Mouse (Mus musculus) embryonic facial prominence, embryonic 15.5 days (tissue): ENCODE data around the gene Ugdh. TPM values are rescaled to one million over a fixed set of nuclear protein-coding genes. Genes with fewer than 3 reads are reported as not detected.
A peak's percentile ranks its signal among the peaks of the same experiment; 100 is the strongest.

Experiments
- ATAC-seq: fragments of 200-750 bp; cut with Nextera tagmentation; 2 replicates; pipeline ENCODE4 v1.8.0; 2017; ENCODE audit warnings: low read depth, moderate TSS enrichment; ENCODE audit not compliant: insufficient number of reproducible peaks, low FRiP score, low TSS enrichment
- H3K27ac ChIP-seq: fragments of 300-500 bp; sonication (generic); replicated peaks from 2 replicates; pipeline ENCODE4 v1.5.1; 2015; ENCODE audit warnings: mild to moderate bottlenecking, inconsistent platforms
- H3K27me3 ChIP-seq: fragments of 300-500 bp; sonication (generic); 2 replicates; pipeline ENCODE4 v1.6.1; 2015; ENCODE audit warnings: inconsistent platforms
- H3K36me3 ChIP-seq: fragments of 300-500 bp; sonication (generic); 2 replicates; pipeline ENCODE4 v1.6.1; 2015; ENCODE audit warnings: mild to moderate bottlenecking, inconsistent platforms
- H3K4me1 ChIP-seq: fragments of 300-500 bp; sonication (generic); 2 replicates; pipeline ENCODE4 v1.6.1; 2015; ENCODE audit warnings: inconsistent platforms
- H3K4me2 ChIP-seq: fragments of 300-500 bp; sonication (generic); replicated peaks from 2 replicates; pipeline ENCODE4 v1.6.1; 2015; ENCODE audit warnings: mild to moderate bottlenecking, inconsistent platforms
- H3K4me3 ChIP-seq: fragments of 300-500 bp; sonication (generic); replicated peaks from 2 replicates; pipeline ENCODE4 v1.5.1; 2015; ENCODE audit warnings: mild to moderate bottlenecking, inconsistent platforms
- H3K9ac ChIP-seq: fragments of 300-500 bp; sonication (generic); 2 replicates; pipeline ENCODE4 v1.6.1; 2015; ENCODE audit warnings: inconsistent platforms
- H3K9me3 ChIP-seq: fragments of 300-500 bp; sonication (generic); replicated peaks from 2 replicates; pipeline ENCODE4 v1.6.1; 2016; ENCODE audit warnings: inconsistent platforms
- WGBS: fragments of 180-500 bp; shearing (Covaris S2); methylation state at CpG from one replicate; pipeline ENCODE4 v1.1.7; 2015; 5-methylcytosine and 5-hydroxymethylcytosine counted together
- polyA plus RNA-seq: library from polyadenylated mRNA; unstranded; fragments of >200 nt; fragmentation: Nextera tagmentation; extraction: Ambion mirVana; gene quantifications from 2 replicates; pipeline ENCODE4 v1.2.1, GENCODE M21; 2015

The Ugdh gene
- polyA plus RNA-seq, 1 experiment from 2014 or later: 125 TPM

DNA sequence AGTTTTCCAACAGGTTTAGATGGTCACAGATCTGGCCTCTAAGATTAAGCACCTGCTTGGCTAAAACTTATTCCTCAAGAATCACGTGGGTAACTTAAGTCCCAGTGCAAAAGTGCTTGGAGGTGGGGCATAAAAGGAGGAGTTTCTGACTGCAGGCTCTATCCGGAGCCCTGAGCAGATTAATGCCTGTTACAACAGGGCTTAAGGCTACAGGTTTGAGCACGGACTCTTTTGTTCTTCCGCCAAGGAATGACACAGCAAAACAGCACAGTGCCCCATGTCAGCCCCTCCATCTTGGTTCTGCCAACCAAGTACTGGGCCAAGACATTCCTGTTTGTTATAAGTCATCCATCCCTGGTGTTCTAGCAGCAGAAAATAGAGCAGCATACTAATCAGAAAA, 7.4 kb downstream of the Ugdh start:
- Histone ChIP-seq H3K9me3 (no peaks in the 10 kb centered on the region), H3K27ac (no peak overlapping the region), H3K36me3 (peaks cover 39% of the 10 kb centered on the region), H3K4me1 (no peaks in the 10 kb centered on the region; the same call in 1 of the 2 replicates), H3K9ac (no peak overlapping the region), H3K27me3 (no peaks in the 10 kb centered on the region), H3K4me3 (no peak overlapping the region), H3K4me2 (no peak overlapping the region)
- 34% methylated on average over 4 of the region's 4 CpGs for WGBS
- no peak for ATAC-seq

GRCm38 (mm10) chr5:65425251-65425650, 10.5 kb downstream of the Ugdh start:
- Histone ChIP-seq H3K27me3 (no peaks in the 10 kb centered on the region), H3K36me3 (peaks cover 67% of the 10 kb centered on the region), H3K4me1 (no peaks in the 10 kb centered on the region), H3K4me3 (no peak overlapping the region), H3K4me2 (no peak overlapping the region), H3K9ac (no peak overlapping the region), H3K27ac (no peak overlapping the region), H3K9me3 (no peaks in the 10 kb centered on the region)
- ATAC-seq: no peak
- 89% methylated on average over 5 of the region's 5 CpGs for WGBS

- H3K4me2 ChIP-seq: no peak overlapping the region
- no peak overlapping the region for H3K27ac ChIP-seq
- ATAC-seq: no peak
- H3K36me3 ChIP-seq: peaks cover 72% of the 10 kb centered on the region
- no peaks in the 10 kb centered on the region for H3K9me3 ChIP-seq
- no peak overlapping the region for H3K9ac ChIP-seq
- 89% methylated on average over 6 of the region's 6 CpGs for WGBS
- H3K4me1 ChIP-seq: no peaks in the 10 kb centered on the region
- H3K4me3 ChIP-seq: no peak overlapping the region
- no peaks in the 10 kb centered on the region for H3K27me3 ChIP-seq
Measured at GRCm38 (mm10) chr5:65424215-65424614, 11.5 kb downstream of the Ugdh start.

GRCm38 (mm10) chr5:65422803-65423202, 12.9 kb downstream of the Ugdh start:
- peaks cover 84% of the 10 kb centered on the region for H3K36me3 ChIP-seq

GRCm38 (mm10) chr5:65420822-65421221, 14.9 kb downstream of the Ugdh start:
- Histone ChIP-seq H3K4me3 (no peak overlapping the region), H3K9me3 (no peaks in the 10 kb centered on the region), H3K4me1 (peaks cover 7% of the 10 kb centered on the region), H3K4me2 (no peak overlapping the region), H3K36me3 (peaks cover 86% of the 10 kb centered on the region), H3K27me3 (no peaks in the 10 kb centered on the region), H3K27ac (no peak overlapping the region), H3K9ac (no peak overlapping the region)
- no peak for ATAC-seq
- WGBS: 75% methylated on average over 6 of the region's 6 CpGs

More at GRCm38 (mm10) chr5:65422803-65423202, 12.9 kb downstream of the Ugdh start:
- WGBS: 91% methylated on average over 8 of the region's 8 CpGs
- Histone ChIP-seq H3K4me1 (no peaks in the 10 kb centered on the region), H3K4me3 (no peak overlapping the region), H3K9me3 (no peaks in the 10 kb centered on the region), H3K27ac (no peak overlapping the region), H3K27me3 (no peaks in the 10 kb centered on the region), H3K9ac (no peak overlapping the region), H3K4me2 (no peak overlapping the region)
- ATAC-seq: no peak

DNA sequence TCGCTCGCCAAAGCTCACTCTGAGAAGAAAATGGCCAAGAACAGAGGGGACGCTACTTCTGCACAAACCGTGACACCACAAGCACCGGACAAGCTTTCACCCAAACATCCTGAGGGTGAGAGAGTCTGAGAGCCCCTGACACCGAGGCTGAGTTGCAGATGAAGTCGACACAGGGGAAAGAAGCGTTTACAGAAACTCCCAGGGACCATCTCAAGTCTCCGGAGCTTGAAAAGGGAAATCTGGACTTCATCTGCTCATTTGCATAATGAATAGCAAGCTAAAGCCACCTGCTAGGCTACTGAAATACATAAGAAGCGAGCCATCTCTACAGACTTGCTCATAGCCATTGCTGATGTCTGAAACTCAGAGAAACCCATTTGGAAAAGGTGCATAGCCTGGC, 16.6 kb downstream of the Ugdh start:
- H3K4me1 ChIP-seq: peaks cover 15% of the 10 kb centered on the region
- H3K9me3 ChIP-seq: no peaks in the 10 kb centered on the region
- H3K27me3 ChIP-seq: no peaks in the 10 kb centered on the region
- no peak overlapping the region for H3K4me3 ChIP-seq
- no peak for ATAC-seq
- H3K4me2 ChIP-seq: no peak overlapping the region
- H3K27ac ChIP-seq: no peak overlapping the region
- 63% methylated on average over 10 of the region's 10 CpGs for WGBS
- no peak overlapping the region for H3K9ac ChIP-seq
- H3K36me3 ChIP-seq: peaks cover 74% of the 10 kb centered on the region

DNA sequence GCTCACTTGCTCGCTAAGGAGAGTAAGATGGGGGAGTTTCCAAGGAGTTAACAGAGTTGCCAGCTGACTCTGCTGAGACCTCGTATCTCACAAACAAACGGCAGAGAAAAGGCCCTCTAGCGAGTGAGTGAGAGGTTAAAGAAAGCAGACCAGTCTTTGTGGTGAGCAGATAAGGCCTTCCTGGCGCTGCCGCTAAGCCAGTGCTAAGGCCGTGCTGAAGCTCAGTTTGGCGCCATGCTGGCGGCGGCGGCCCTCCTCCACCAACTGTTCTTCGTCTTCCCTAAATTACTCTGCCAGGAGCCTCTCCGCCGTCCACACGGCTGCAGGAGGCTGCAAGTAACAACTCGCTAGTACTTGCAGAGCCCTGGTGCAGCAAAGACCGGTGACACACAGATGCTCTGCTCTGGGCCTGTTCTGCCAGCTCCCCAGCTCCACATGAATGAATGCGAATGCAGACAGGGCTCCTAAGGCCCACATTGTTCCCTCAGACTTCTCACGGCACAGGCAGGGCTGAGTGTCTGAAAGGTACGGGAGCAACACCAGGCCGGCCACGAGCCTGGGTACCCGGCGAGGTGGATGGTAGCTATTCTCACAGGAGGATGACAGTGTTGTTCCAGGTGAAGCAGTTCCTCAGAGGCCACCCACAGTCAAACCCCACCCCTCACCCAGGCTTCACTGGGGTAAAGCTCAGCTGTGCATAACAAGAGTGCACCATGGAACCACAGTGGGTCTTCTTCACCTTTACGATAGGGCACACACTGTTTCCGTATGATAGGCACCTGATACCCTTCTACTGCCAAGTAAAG, 19.9 kb downstream of the Ugdh start:
- Histone ChIP-seq H3K4me2 (peak overlapping the region; percentile 17; the same call in 1 of the 2 replicates), H3K4me3 (no peak overlapping the region), H3K36me3 (peaks cover 54% of the 10 kb centered on the region), H3K4me1 (peaks cover 15% of the 10 kb centered on the region), H3K27ac (peak overlapping the region; percentile 83), H3K27me3 (no peaks in the 10 kb centered on the region), H3K9me3 (no peaks in the 10 kb centered on the region), H3K9ac (no peak overlapping the region)
- 21% methylated on average over 26 of the region's 26 CpGs for WGBS
- ATAC-seq: peak; percentile 78

DNA sequence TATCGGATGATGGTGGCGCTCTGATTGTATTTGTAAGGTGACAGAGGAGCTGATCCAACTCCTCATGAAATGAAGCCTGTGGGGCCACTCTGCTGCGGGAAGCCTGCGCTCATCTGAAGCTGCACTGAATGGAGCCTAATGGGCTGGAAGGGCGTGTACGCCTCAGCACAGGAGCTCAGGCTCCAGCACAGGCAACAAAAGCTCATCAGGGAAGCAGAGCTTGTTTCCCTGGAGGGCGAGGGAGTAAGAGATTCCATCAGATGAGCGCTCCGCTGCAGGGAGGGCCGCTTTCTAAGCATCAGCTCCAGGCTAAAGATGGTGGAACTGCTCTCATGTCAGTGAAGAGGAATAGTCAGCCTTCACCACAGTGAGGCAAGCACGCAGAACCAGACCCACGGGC, 27.8 kb downstream of the Ugdh start:
- Histone ChIP-seq H3K36me3 (peaks cover 60% of the 10 kb centered on the region), H3K27me3 (no peaks in the 10 kb centered on the region), H3K9ac (no peak overlapping the region), H3K9me3 (no peaks in the 10 kb centered on the region), H3K4me2 (no peak overlapping the region), H3K4me1 (no peaks in the 10 kb centered on the region), H3K27ac (no peak overlapping the region), H3K4me3 (no peak overlapping the region)
- no peak for ATAC-seq
- WGBS: 40% methylated on average over 12 of the region's 12 CpGs

DNA sequence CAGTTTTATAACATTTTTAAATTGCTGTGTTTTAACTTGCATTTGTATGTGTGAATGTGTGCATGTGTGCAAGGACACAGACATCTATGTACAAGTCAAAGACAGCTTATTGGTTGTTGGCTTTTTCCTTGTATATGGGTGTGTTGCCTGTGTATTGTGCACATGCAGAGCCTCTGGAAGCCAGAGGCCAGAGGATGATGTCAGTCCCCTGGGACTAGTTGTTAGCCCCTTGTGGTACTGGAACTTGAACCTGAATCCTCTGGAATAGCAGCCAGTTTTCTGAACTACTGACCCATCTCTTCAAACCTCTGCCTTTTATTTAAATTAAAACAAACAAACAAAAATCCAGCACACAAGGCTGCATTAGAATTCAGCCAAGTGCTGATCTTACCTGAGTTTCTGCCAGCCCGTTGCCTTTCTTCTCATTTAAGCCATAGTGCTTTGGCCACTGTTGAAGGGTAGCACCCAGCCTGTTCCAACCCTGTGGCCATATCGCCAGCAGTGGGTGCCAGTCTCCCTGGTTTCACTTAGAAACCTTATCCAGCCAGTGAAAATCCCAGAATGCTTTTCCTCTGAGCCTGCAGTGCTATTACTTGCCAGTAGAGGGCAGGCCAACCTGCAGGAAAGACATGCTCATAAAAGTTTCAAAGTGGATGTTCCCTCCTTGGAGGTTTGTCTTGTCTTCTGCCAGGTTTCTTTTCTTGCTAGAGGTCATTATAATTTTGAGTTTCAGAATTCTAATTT, 34.3 kb downstream of the Ugdh start:
- Histone ChIP-seq H3K4me1 (no peaks in the 10 kb centered on the region), H3K4me2 (no peak overlapping the region), H3K9ac (no peak overlapping the region), H3K36me3 (peaks cover 71% of the 10 kb centered on the region), H3K4me3 (no peak overlapping the region), H3K27me3 (no peaks in the 10 kb centered on the region), H3K9me3 (no peaks in the 10 kb centered on the region), H3K27ac (no peak overlapping the region)
- WGBS: 16% methylated on average over 2 of the region's 2 CpGs
- no peak for ATAC-seq

DNA sequence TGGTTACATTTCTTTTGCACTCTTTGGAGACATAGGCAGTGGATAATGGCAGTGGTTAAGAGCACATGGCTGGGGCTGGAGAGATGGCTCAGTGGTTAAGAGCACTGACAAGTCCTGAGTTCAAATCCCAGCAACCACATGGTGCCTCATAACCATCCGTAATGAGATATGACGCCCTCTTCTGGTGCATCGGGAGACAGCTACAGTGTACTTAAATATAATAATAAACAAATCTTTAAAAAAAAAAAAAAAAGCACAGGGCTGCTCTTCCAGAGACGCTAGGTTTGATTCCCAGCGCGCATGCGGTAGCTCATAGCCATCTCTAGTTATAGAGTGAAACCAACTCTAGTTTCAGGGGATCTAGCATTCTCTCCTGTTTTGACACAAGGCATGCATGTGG, 41.3 kb downstream of the Ugdh start:
- Histone ChIP-seq H3K9ac (no peak overlapping the region), H3K4me1 (peaks cover 8% of the 10 kb centered on the region), H3K4me3 (no peak overlapping the region), H3K4me2 (no peak overlapping the region), H3K27me3 (no peaks in the 10 kb centered on the region), H3K9me3 (no peaks in the 10 kb centered on the region), H3K27ac (no peak overlapping the region), H3K36me3 (peaks cover 47% of the 10 kb centered on the region)
- 88% methylated on average over 7 of the region's 7 CpGs for WGBS
- ATAC-seq: no peak

GRCm38 (mm10) chr5:65391753-65392152, 44.0 kb downstream of the Ugdh start:
- Histone ChIP-seq H3K4me1 (peaks cover 16% of the 10 kb centered on the region), H3K27me3 (no peaks in the 10 kb centered on the region), H3K4me2 (peak overlapping the region; percentile 74), H3K4me3 (peak overlapping the region; percentile 97), H3K27ac (peak overlapping the region; percentile 93), H3K9me3 (no peaks in the 10 kb centered on the region), H3K36me3 (peaks cover 49% of the 10 kb centered on the region), H3K9ac (peak overlapping the region; percentile 63)
- no peak for ATAC-seq
- WGBS: 2% methylated on average over 12 of the region's 12 CpGs
